Mouse (Mus musculus) MEL (cell line): ENCODE data around the gene Fam13c. TPM values are rescaled to one million over a fixed set of nuclear protein-coding genes. Genes with fewer than 3 reads are reported as not detected.

Experiments used
- DNase-seq: peaks from one replicate; pipeline ENCODE4 v3.0.0; 2011; ENCODE audit warnings: low read depth, low spot score
- H3K27ac ChIP-seq: 2 replicates; pipeline ENCODE4 v1.5.1; 2012; ENCODE audit warnings: low read depth, mild to moderate bottlenecking, control low read depth, low read length, moderate library complexity; ENCODE audit not compliant: control insufficient read depth
- H3K27me3 ChIP-seq, 2 experiments: fragments of 150-350 bp in 1 of 2; sonication (generic) in 1 of 2; 2 replicates each; pipeline ENCODE4 v1.6.1; 2012; ENCODE audit warnings: low read length in 2 of 2, mild to moderate bottlenecking in 2 of 2, improper control_type of control experiment in 1 of 2, moderate library complexity in 1 of 2; ENCODE audit not compliant: insufficient read depth in 2 of 2, control insufficient read depth in 1 of 2
- H3K36me3 ChIP-seq, 2 experiments: 2 replicates each; pipeline ENCODE4 v1.6.1; 2012 to 2014; ENCODE audit warnings: low read length in 2 of 2, improper control_type of control experiment in 1 of 2, inconsistent platforms in 1 of 2, mild to moderate bottlenecking in 1 of 2; ENCODE audit not compliant: insufficient read depth in 2 of 2, control insufficient read depth in 1 of 2
- H3K4me1 ChIP-seq, 2 experiments: fragments of 150-350 bp in 1 of 2; sonication (generic) in 1 of 2; 2 replicates each; pipeline ENCODE4 v1.6.1; 2012; ENCODE audit warnings: low read length in 2 of 2, improper control_type of control experiment in 1 of 2, mild to moderate bottlenecking in 1 of 2; ENCODE audit not compliant: insufficient read depth in 2 of 2, control insufficient read depth in 1 of 2
- H3K4me3 ChIP-seq, 2 experiments: fragments of 150-350 bp in 1 of 2; sonication (generic) in 1 of 2; 2 replicates each; pipeline ENCODE4 v1.5.1; 2012; ENCODE audit warnings: low read depth in 2 of 2, low read length in 2 of 2, mild to moderate bottlenecking in 2 of 2, moderate library complexity in 2 of 2, control low read depth in 1 of 2, improper control_type of control experiment in 1 of 2; ENCODE audit not compliant: control insufficient read depth in 1 of 2, insufficient read depth in 1 of 2
- H3K79me2 ChIP-seq: 2 replicates; pipeline ENCODE4 v1.6.1; 2012; ENCODE audit warnings: mild to moderate bottlenecking, low read length, moderate library complexity; ENCODE audit not compliant: control insufficient read depth, poor library complexity, insufficient read depth
- H3K9ac ChIP-seq: 2 replicates; pipeline ENCODE4 v1.6.1; 2012; ENCODE audit warnings: low read depth, mild to moderate bottlenecking, control low read depth, low read length, moderate library complexity; ENCODE audit not compliant: control insufficient read depth, poor library complexity, severe bottlenecking
- H3K9me3 ChIP-seq: fragments of 150-350 bp; sonication (generic); replicated peaks from 2 replicates; pipeline ENCODE4 v1.6.1; 2012; ENCODE audit warnings: mild to moderate bottlenecking, low read length, improper control_type of control experiment, moderate library complexity; ENCODE audit not compliant: insufficient read depth
- BHLHE40 ChIP-seq: IDR thresholded peaks from 2 replicates; pipeline ENCODE4 v1.6.1; 2012; ENCODE audit warnings: low read depth, mild to moderate bottlenecking, inconsistent platforms, low read length, improper control_type of control experiment, borderline replicate concordance
- CHD1 ChIP-seq: IDR thresholded peaks from 2 replicates; pipeline ENCODE4 v1.6.1; 2012; ENCODE audit warnings: low read depth, mild to moderate bottlenecking, inconsistent platforms, low read length, improper control_type of control experiment
- GABPA ChIP-seq: IDR thresholded peaks from 2 replicates; pipeline ENCODE4 v1.6.1; 2012; ENCODE audit warnings: low read depth, mild to moderate bottlenecking, inconsistent platforms, low read length, improper control_type of control experiment, moderate library complexity
- HCFC1 ChIP-seq: IDR thresholded peaks from 2 replicates; pipeline ENCODE4 v1.6.1; 2012; ENCODE audit warnings: low read depth, mild to moderate bottlenecking, inconsistent platforms, low read length, improper control_type of control experiment, moderate library complexity
- KAT2A ChIP-seq: conservative IDR thresholded peaks from 2 replicates; pipeline ENCODE4 v1.6.1; 2012; ENCODE audit warnings: low read depth, low read length, improper control_type of control experiment, inconsistent platforms
- MAFK ChIP-seq: IDR thresholded peaks from 2 replicates; pipeline ENCODE4 v1.6.1; 2011; ENCODE audit warnings: low read depth, mild to moderate bottlenecking, low read length, improper control_type of control experiment, borderline replicate concordance
- MAX ChIP-seq: IDR thresholded peaks from 2 replicates; pipeline ENCODE4 v1.6.1; 2011; ENCODE audit warnings: low read length, improper control_type of control experiment
- MAZ ChIP-seq: IDR thresholded peaks from 2 replicates; pipeline ENCODE4 v1.6.1; 2012; ENCODE audit warnings: low read depth, mild to moderate bottlenecking, inconsistent platforms, low read length, improper control_type of control experiment
- MEF2A ChIP-seq: IDR thresholded peaks from 2 replicates; pipeline ENCODE4 v1.6.1; 2014; ENCODE audit warnings: low read depth, mild to moderate bottlenecking, inconsistent platforms, low read length, improper control_type of control experiment; ENCODE audit not compliant: poor library complexity, insufficient replicate concordance, severe bottlenecking; ENCODE audit errors: extremely low read depth
- MYB ChIP-seq: IDR thresholded peaks from 2 replicates; pipeline ENCODE4 v1.6.1; 2011; ENCODE audit warnings: mild to moderate bottlenecking, low read depth, low read length, improper control_type of control experiment
- NRF1 ChIP-seq: IDR thresholded peaks from 2 replicates; pipeline ENCODE4 v1.6.1; 2014; ENCODE audit warnings: low read depth, mild to moderate bottlenecking, inconsistent platforms, low read length, improper control_type of control experiment, moderate library complexity; ENCODE audit not compliant: poor library complexity, insufficient read depth, severe bottlenecking
- POLR2AphosphoS2 ChIP-seq: IDR thresholded peaks from 2 replicates; pipeline ENCODE4 v1.6.1; 2011; ENCODE audit warnings: low read length, improper control_type of control experiment
- SIN3A ChIP-seq: IDR thresholded peaks from 2 replicates; pipeline ENCODE4 v1.6.1; 2012; ENCODE audit warnings: low read length, improper control_type of control experiment, inconsistent platforms
- SMC3 ChIP-seq: IDR thresholded peaks from 2 replicates; pipeline ENCODE4 v1.6.1; 2011; ENCODE audit warnings: low read depth, low read length, improper control_type of control experiment
- USF2 ChIP-seq, 2 experiments: IDR thresholded peaks; 2 replicates each; pipeline ENCODE4 v1.6.1; 2011 to 2012; ENCODE audit warnings: improper control_type of control experiment in 2 of 2, low read length in 2 of 2, borderline replicate concordance in 1 of 2, inconsistent platforms in 1 of 2, low read depth in 1 of 2, mild to moderate bottlenecking in 1 of 2; ENCODE audit not compliant: insufficient read depth in 1 of 2
- ZKSCAN1 ChIP-seq: IDR thresholded peaks from 2 replicates; pipeline ENCODE4 v1.6.1; 2012; ENCODE audit warnings: low read depth, mild to moderate bottlenecking, inconsistent platforms, low read length, improper control_type of control experiment, moderate library complexity
- ZMIZ1 ChIP-seq: IDR thresholded peaks from 2 replicates; pipeline ENCODE4 v1.6.1; 2012; ENCODE audit warnings: low read depth, mild to moderate bottlenecking, inconsistent platforms, low read length, improper control_type of control experiment, moderate library complexity
- ZNF384 ChIP-seq: IDR thresholded peaks from 2 replicates; pipeline ENCODE4 v1.6.1; 2012; ENCODE audit warnings: low read depth, mild to moderate bottlenecking, inconsistent platforms, low read length, improper control_type of control experiment
- polyA plus RNA-seq, 2 experiments: library from polyadenylated mRNA; stranded (reverse) in 1 of 2; unstranded in 1 of 2; fragments of >175 nt in 1 of 2; fragments of >200 nt in 1 of 2; gene quantifications; 2 replicates each; pipeline versions ENCODE4 v1.2.1 to v1.2.4; 2012; ENCODE audit warnings: low replicate concordance in 2 of 2, low read depth in 1 of 2; ENCODE audit not compliant: insufficient read length in 2 of 2, insufficient read depth in 1 of 2, missing spikeins in 1 of 2
- total RNA-seq: library from RNA; depleted of rRNA; stranded (reverse); fragments of 300-350 nt; gene quantifications from 2 replicates; pipeline ENCODE4 v1.2.3, GENCODE M21; 2012

The Fam13c gene
- total and polyA plus RNA-seq, 3 experiments: not detected

DNA sequence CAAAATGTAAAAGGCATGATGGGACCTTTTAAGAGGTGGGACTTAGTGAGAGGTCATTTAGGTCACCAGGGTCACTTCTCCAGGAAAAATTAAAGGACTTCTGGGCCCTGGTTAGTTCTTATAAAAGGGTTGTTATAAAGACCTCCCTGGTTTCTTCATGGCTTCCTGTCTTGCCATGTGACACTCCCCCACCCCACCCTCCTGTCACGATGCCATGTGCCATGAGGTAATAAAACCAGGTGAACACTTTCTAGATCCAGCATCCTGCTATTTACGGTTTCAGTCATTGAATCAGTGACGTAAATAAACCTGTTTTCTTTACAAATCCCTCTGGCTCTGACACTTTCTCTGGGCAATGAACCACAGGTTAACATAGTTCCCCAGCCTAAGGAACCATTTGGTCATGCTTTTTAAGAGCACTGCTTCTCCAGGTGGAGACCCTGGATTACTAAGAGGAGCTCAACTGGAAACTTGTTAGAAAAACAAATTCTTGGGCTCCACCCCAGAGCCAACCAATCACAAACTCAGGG lies 146.7 kb downstream of the Fam13c start:
- TF ChIP-seq HCFC1 (no peak), CHD1 (no peak), NRF1 (no peak), GABPA (no peak), MEF2A (no peak), BHLHE40 (no peak), ZMIZ1 (no peak), MYB (no peak), MAX (no peak), ZKSCAN1 (no peak), ZNF384 (no peak), POLR2AphosphoS2 (no peak)
- Histone ChIP-seq H3K36me3 (no peaks in the 10 kb centered on the region), H3K27me3 (no peaks in the 10 kb centered on the region), H3K9me3 (no peaks in the 10 kb centered on the region), H3K79me2 (no peaks in the 10 kb centered on the region), H3K4me1 (no peaks in the 10 kb centered on the region), H3K9ac (no peak overlapping the region), H3K4me3 (no peak overlapping the region), H3K27ac (no peak overlapping the region)
- DNase-seq: no peak

GRCm38 (mm10) chr10:70594007-70594406 lies 153.7 kb downstream of the Fam13c start:
- no peaks in the 10 kb centered on the region for H3K4me1 ChIP-seq
- TF ChIP-seq POLR2AphosphoS2: no peak
- TF ChIP-seq KAT2A: no peak
- no peak for TF ChIP-seq SIN3A
- TF ChIP-seq ZKSCAN1: no peak
- TF ChIP-seq USF2 (IDR thresholded peaks at IDR 0.05; ENCODE audit: borderline replicate concordance in 1 of 2, insufficient read depth in 1 of 2, low read depth in 1 of 2, low read length in 2 of 2): no peak
- TF ChIP-seq SMC3: no peak
- no peak for TF ChIP-seq MAZ
- TF ChIP-seq ZNF384: no peak
- TF ChIP-seq HCFC1: no peak
- no peak for TF ChIP-seq MAFK
- TF ChIP-seq, all 39 proteins: peak for 0
- H3K9ac ChIP-seq: no peak overlapping the region
- no peak for DNase-seq
- H3K4me3 ChIP-seq: no peak overlapping the region
- H3K79me2 ChIP-seq: no peaks in the 10 kb centered on the region
- no peak overlapping the region for H3K27ac ChIP-seq
- H3K9me3 ChIP-seq: no peaks in the 10 kb centered on the region
- H3K27me3 ChIP-seq: no peaks in the 10 kb centered on the region
- H3K36me3 ChIP-seq: no peaks in the 10 kb centered on the region
